Mouse (Mus musculus) liver, adult 2 months (tissue): ENCODE data around the gene Rcan3. TPM values are rescaled to one million over a fixed set of nuclear protein-coding genes. Genes with fewer than 3 reads are reported as not detected.

ENCODE experiments used
- DNase-seq: peaks from one replicate; pipeline ENCODE4 v3.0.0-alpha.2; 2011; ENCODE audit warnings: low read depth, low spot score; ENCODE audit errors: extremely low read depth
- H3K27ac ChIP-seq: fragments of 200-500 bp; replicated peaks from 2 replicates; pipeline ENCODE4 v1.5.1; 2012; ENCODE audit warnings: low read depth, mild to moderate bottlenecking, control low read depth, inconsistent platforms, low read length; ENCODE audit not compliant: insufficient read depth
- H3K27me3 ChIP-seq: fragments of 200-500 bp; 2 replicates; pipeline ENCODE4 v1.6.1; 2012; ENCODE audit warnings: mild to moderate bottlenecking, moderate library complexity, low read length, inconsistent platforms; ENCODE audit not compliant: control insufficient read depth, insufficient read depth
- H3K36me3 ChIP-seq: fragments of 200-500 bp; 2 replicates; pipeline ENCODE4 v1.6.1; 2012; ENCODE audit warnings: low read length, inconsistent platforms; ENCODE audit not compliant: control insufficient read depth, insufficient read depth
- H3K4me1 ChIP-seq: fragments of 200-500 bp; 2 replicates; pipeline ENCODE4 v1.6.1; 2011; ENCODE audit warnings: low read length; ENCODE audit not compliant: control insufficient read depth, insufficient read depth
- H3K4me3 ChIP-seq: fragments of 200-500 bp; 2 replicates; pipeline ENCODE4 v1.5.1; 2011; ENCODE audit warnings: low read depth, mild to moderate bottlenecking, control low read depth, low read length, moderate library complexity; ENCODE audit not compliant: insufficient read depth
- H3K79me2 ChIP-seq: fragments of 200-500 bp; 2 replicates; pipeline ENCODE4 v1.6.1; 2012; ENCODE audit warnings: inconsistent platforms, mild to moderate bottlenecking, low read length, moderate library complexity; ENCODE audit not compliant: control insufficient read depth, insufficient read depth
- H3K9ac ChIP-seq: fragments of 200-500 bp; 2 replicates; pipeline ENCODE4 v1.6.1; 2012; ENCODE audit warnings: low read depth, mild to moderate bottlenecking, control low read depth, inconsistent platforms, low read length
- CTCF ChIP-seq: fragments of 200-500 bp; IDR thresholded peaks from 2 replicates; pipeline ENCODE4 v1.5.1; 2011; ENCODE audit warnings: low read depth, low read length, control low read depth
- POLR2A ChIP-seq: fragments of 200-500 bp; IDR thresholded peaks from 2 replicates; pipeline ENCODE4 v1.6.1; 2011; ENCODE audit warnings: low read length, control low read depth; ENCODE audit not compliant: insufficient read depth; ENCODE audit errors: extremely low read depth
- WGBS: fragments of 180-500 bp; shearing (Covaris S2); methylation state at CpG from one replicate; pipeline ENCODE4 v1.1.7; 2018; 5-methylcytosine and 5-hydroxymethylcytosine counted together
- polyA plus RNA-seq: library from polyadenylated mRNA; depleted of rRNA; stranded (reverse); fragments of >200 nt; gene quantifications from 2 replicates; pipeline ENCODE4 v1.2.3, GENCODE M21; 2012
- total RNA-seq: library from RNA; depleted of rRNA; stranded (reverse); fragments of >200 nt; gene quantifications from 2 replicates; pipeline ENCODE4 v1.2.3, GENCODE M21; 2014

Gene Rcan3
- total and polyA plus RNA-seq, 2 experiments, result 1.1 to 1.8 TPM

DNA sequence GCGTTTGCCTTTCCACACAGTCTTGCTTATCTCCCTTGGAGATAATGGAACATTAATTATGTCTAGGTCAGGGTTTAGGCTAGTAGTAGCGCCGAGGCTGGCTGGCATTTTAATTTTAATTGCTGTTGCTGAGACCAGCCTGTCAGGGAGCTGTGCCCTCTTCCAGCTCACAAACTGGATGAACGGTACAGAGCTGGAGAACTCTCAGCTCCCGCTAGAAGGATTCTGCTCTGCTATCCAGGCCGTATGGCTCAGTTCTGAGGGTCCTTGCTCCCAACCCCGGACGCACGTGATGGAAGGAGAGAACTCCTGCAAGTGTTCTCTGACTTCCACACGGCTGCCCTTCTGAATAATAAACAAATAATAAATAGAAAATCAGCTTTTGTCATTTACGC lies 739 bp upstream of the Rcan3 start:
- Histone ChIP-seq H3K27me3 (no peaks in the 10 kb centered on the region), H3K36me3 (no peaks in the 10 kb centered on the region), H3K4me3 (peak overlapping the region; percentile 69; the same call in 1 of the 2 replicates), H3K79me2 (no peaks in the 10 kb centered on the region), H3K9ac (peak overlapping the region; percentile 70), H3K4me1 (peaks cover 2% of the 10 kb centered on the region; the same call in 1 of the 2 replicates), H3K27ac (peak overlapping the region; percentile 59; the same call in 1 of the 2 replicates)
- TF ChIP-seq CTCF, result no peak
- no peak for TF ChIP-seq POLR2A
- DNase-seq, result no peak
- WGBS, result 38% methylated on average over 11 of the region's 11 CpGs

- H3K36me3 ChIP-seq, result no peaks in the 10 kb centered on the region
- peaks cover 2% of the 10 kb centered on the region; the same call in 1 of the 2 replicates for H3K4me1 ChIP-seq
- TF ChIP-seq POLR2A (no peak), CTCF (no peak)
- peak overlapping the region; percentile 83 for H3K4me3 ChIP-seq
- no peak for DNase-seq
- no peaks in the 10 kb centered on the region for H3K79me2 ChIP-seq
- WGBS, result 35% methylated on average over 10 of the region's 10 CpGs
- no peak overlapping the region for H3K27ac ChIP-seq
- peak overlapping the region; percentile 87 for H3K9ac ChIP-seq
- no peaks in the 10 kb centered on the region for H3K27me3 ChIP-seq
Measured at GRCm38 (mm10) chr4:135433086-135433442, 589 bp downstream of the Rcan3 start.

GRCm38 (mm10) chr4:135429990-135430760 lies 3.5 kb downstream of the Rcan3 start:
- DNase-seq, result no peak
- no peaks in the 10 kb centered on the region for H3K27me3 ChIP-seq
- TF ChIP-seq POLR2A (no peak), CTCF (no peak)
- H3K79me2 ChIP-seq, result no peaks in the 10 kb centered on the region
- no peak overlapping the region for H3K27ac ChIP-seq
- no peak overlapping the region for H3K9ac ChIP-seq
- WGBS, result 60% methylated on average over 8 of the region's 8 CpGs
- no peaks in the 10 kb centered on the region for H3K36me3 ChIP-seq
- no peak overlapping the region for H3K4me3 ChIP-seq
- peaks cover 2% of the 10 kb centered on the region; the same call in 1 of the 2 replicates for H3K4me1 ChIP-seq

GRCm38 (mm10) chr4:135429383-135429782 lies 4.3 kb downstream of the Rcan3 start:
- 87% methylated on average over 4 of the region's 4 CpGs for WGBS
- DNase-seq, result no peak
- Histone ChIP-seq H3K27ac (no peak overlapping the region), H3K9ac (no peak overlapping the region), H3K27me3 (no peaks in the 10 kb centered on the region), H3K36me3 (no peaks in the 10 kb centered on the region), H3K4me3 (no peak overlapping the region), H3K79me2 (no peaks in the 10 kb centered on the region), H3K4me1 (peaks cover under 1% of the 10 kb centered on the region; the same call in 1 of the 2 replicates)
- TF ChIP-seq CTCF (no peak), POLR2A (no peak)

DNA sequence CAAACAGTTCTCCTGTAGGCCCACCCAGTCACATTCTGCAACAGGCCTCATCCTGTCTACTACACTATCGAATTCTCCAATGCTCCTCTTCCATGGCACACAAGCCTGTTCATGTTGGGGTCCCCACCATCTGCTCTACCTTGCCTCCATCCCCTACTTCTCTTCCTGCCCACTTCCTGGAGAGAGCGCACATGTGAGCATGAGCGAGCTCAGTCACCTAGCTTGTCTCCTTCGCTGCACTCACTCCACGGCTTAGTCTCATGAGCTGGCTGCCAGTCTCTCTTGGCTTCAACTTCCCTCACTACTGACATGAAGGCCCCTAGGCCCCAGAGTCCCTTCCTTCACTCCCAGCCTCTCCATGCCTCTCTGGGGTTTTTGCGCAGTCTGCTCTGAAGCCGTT lies 7.1 kb downstream of the Rcan3 start:
- H3K27me3 ChIP-seq, result no peaks in the 10 kb centered on the region
- H3K36me3 ChIP-seq, result no peaks in the 10 kb centered on the region
- H3K4me3 ChIP-seq, result no peak overlapping the region
- H3K79me2 ChIP-seq, result no peaks in the 10 kb centered on the region
- DNase-seq, result no peak
- H3K27ac ChIP-seq, result no peak overlapping the region
- no peaks in the 10 kb centered on the region for H3K4me1 ChIP-seq
- WGBS, result 98% methylated on average over 7 of the region's 7 CpGs
- H3K9ac ChIP-seq, result no peak overlapping the region
- TF ChIP-seq CTCF, result no peak
- no peak for TF ChIP-seq POLR2A

DNA sequence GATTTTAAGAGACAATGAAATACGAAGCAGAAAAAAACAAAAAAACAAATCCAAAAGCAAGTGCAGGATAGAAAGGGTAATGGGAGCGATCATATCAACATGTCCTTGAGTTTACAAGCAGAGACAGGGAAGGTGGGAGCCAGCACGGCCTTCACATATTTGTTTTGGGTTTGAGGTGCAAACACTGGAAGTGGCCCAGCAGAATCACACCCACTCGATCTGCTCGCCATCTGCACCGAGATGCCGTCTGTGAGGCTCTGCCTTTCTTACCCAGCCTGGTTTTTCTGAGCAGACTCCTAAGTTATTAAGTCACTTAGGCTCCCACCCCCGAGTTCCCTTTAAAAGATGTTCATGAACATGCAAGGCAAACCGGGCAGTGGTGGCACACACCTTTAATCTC lies 8.0 kb downstream of the Rcan3 start:
- Histone ChIP-seq H3K79me2 (no peaks in the 10 kb centered on the region), H3K4me1 (peaks cover under 1% of the 10 kb centered on the region; the same call in 1 of the 2 replicates), H3K27ac (no peak overlapping the region), H3K9ac (no peak overlapping the region), H3K4me3 (no peak overlapping the region), H3K36me3 (no peaks in the 10 kb centered on the region), H3K27me3 (no peaks in the 10 kb centered on the region)
- WGBS, result 63% methylated on average over 9 of the region's 9 CpGs
- no peak for TF ChIP-seq CTCF
- TF ChIP-seq POLR2A, result no peak
- no peak for DNase-seq
